Mouse (Mus musculus) ES-E14 (cell line): ENCODE data around the gene Ccdc30.

ENCODE experiments used
- ZC3H11A ChIP-seq: IDR thresholded peaks from 2 replicates; pipeline ENCODE4 v1.6.1; 2012; ENCODE audit warnings: low read depth, mild to moderate bottlenecking, inconsistent platforms, low read length, borderline replicate concordance
- ZNF384 ChIP-seq: IDR thresholded peaks from 2 replicates; pipeline ENCODE4 v1.6.1; 2012; ENCODE audit warnings: low read depth, low read length, inconsistent platforms

DNA sequence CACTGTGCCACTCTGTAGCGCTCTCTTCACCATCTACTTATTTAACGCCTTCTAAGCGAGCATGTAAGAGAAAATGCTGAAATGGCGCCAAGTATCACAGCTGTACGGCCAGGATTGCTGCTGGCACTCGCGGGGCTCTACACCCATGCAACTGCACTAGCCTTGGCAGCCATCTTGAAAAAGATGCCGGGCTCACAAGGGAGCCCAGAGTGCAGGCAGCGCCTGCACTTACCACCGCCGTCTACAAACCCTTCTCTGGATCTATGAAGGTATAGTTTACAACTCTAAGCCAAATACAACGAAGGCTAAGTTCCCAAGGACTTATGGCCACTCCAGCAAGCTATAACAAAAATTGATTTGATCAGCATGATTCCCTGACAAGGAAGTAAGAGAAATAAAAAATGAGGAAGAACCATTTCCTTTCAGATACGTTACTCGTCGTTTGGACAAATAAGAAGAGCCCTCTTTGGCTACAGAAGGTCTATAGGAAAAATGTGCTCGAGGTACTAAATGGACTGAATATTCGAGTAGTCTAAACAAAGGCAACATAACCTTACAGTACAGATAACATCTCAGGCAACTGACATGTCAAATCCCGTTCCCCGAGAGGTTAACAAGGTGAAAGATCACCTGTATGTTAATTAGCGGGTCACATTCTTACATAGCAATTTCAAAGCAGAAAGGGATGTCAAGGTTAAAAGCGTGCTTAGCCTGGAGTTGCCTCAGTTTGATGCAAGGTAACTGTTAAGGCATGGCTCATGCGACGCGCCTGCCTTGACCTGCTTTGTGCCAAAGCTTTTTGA lies 122.3 kb downstream of the Ccdc30 start:
- no peak for TF ChIP-seq ZC3H11A
- TF ChIP-seq ZNF384, result no peak
